Mouse (Mus musculus): ENCODE data around the gene Dusp11. TPM values are rescaled to one million over a fixed set of nuclear protein-coding genes. Genes with fewer than 3 reads are reported as not detected.
A peak's percentile ranks its signal among the peaks of the same experiment; 100 is the strongest.
"Not testable (repeated sequence)": the region's sequence is repeated elsewhere in the genome, so short reads cannot be mapped to it uniquely, and the experiment has no call there.

Gene Dusp11
- polyA plus RNA-seq, 1 experiment from 2014 or later = 40.3 TPM

DNA sequence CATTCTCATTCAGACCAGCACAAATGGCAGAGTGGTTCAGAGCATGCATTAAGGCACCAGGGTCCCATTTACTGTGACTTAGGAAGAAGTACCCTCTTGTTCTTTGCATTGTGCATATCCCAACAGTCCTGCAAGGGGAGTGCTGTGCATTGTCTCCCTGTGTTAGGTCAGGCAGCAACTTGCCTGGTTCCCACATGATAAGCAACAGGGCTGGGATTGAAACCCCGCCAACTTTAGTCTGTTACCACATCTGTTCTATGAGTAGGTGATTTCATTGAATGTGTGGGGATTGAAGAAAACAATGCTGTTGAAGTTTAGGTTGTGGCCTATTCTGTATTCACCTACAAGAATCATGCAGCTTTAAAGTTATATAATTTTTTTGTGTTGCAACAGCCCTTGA is 34.8 kb downstream of the Dusp11 start:
- Histone ChIP-seq H3K27me3 (ENCODE audit: control insufficient read depth, insufficient read depth, low read length) (no peaks in the 10 kb centered on the region), H3K4me3 (ENCODE audit: low read depth, low read length) (no peak overlapping the region), H3K4me2 (no peak overlapping the region), H3K4me1 (ENCODE audit: control insufficient read depth, insufficient read depth, low read length) (no peaks in the 10 kb centered on the region), H3K9ac (ENCODE audit: low read length) (no peak overlapping the region), H3K27ac (ENCODE audit: low read depth, low read length) (no peak overlapping the region), H3K36me3 (ENCODE audit: control insufficient read depth, insufficient read depth, low read length) (peaks cover 2% of the 10 kb centered on the region; the same call in 1 of the 2 replicates), H3K9me3 (ENCODE audit: control insufficient read depth, low read length) (no peaks in the 10 kb centered on the region)
- DNase-seq (ENCODE audit: low spot score, missing footprints) = no peak
- ATAC-seq (ENCODE audit: low FRiP score) = no peak
- 98% methylated on average over 1 of the region's 1 CpGs for whole genome bisulfite sequencing

DNA sequence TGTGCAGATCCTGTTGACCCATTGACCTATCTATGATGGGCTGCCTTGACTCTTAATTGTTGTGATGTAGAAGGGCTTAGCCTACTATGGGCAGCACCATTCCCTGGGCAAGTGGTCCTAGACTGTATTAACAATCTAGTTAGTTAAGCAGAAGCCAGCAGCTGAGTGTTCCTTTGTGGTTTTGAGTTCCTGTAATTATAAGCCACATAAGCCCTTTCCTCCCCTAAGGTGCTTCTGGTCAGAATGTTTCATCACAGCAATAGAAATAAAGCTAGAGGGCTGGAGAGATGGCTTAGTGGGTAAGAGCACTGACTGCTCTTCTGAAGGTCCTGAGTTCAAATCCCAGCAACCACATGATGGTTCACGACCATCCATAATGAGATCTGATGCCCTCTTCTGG is 37.8 kb downstream of the Dusp11 start:
- H3K27me3 ChIP-seq (ENCODE audit: control insufficient read depth, insufficient read depth, low read length) = no peaks in the 10 kb centered on the region
- H3K36me3 ChIP-seq (ENCODE audit: control insufficient read depth, insufficient read depth, low read length) = peaks cover 2% of the 10 kb centered on the region; the same call in 1 of the 2 replicates
- no peak for ATAC-seq (ENCODE audit: low FRiP score)
- no peak for DNase-seq (ENCODE audit: low spot score, missing footprints)
- H3K9me3 ChIP-seq (ENCODE audit: control insufficient read depth, low read length) = no peaks in the 10 kb centered on the region
- no peak overlapping the region for H3K4me3 ChIP-seq (ENCODE audit: low read depth, low read length)
- H3K4me2 ChIP-seq = no peak overlapping the region
- no peak overlapping the region for H3K9ac ChIP-seq (ENCODE audit: low read length)
- H3K27ac ChIP-seq (ENCODE audit: low read depth, low read length) = no peak overlapping the region
- 93% methylated on average over 1 of the region's 1 CpGs for WGBS
- no peaks in the 10 kb centered on the region for H3K4me1 ChIP-seq (ENCODE audit: control insufficient read depth, insufficient read depth, low read length)

DNA sequence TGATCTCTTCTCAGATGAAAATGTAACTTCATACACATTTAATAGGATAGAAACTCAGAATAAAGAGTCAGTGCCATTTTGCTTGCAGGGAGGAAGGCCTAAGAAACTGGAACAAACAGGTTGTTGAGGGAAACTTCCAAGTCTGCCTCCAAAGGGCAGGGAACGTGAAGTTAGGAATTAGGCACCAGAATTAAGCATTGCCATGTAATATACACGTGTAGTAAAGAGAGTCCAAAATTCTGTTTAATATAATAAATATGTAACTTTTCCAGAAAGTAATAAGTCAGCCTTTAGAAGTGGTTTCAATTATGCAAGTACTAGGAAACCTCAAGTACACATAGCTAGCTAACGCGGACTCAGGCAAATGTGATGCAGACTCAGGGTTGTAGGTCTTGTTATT is 42.1 kb downstream of the Dusp11 start:
- ATAC-seq (ENCODE audit: low FRiP score) (no peak), DNase-seq (ENCODE audit: low spot score, missing footprints) (no peak)
- Histone ChIP-seq H3K4me2 (no peak overlapping the region), H3K27ac (ENCODE audit: low read depth, low read length) (no peak overlapping the region), H3K4me3 (ENCODE audit: low read depth, low read length) (no peak overlapping the region), H3K36me3 (ENCODE audit: control insufficient read depth, insufficient read depth, low read length) (no peaks in the 10 kb centered on the region; the same call in 1 of the 2 replicates), H3K9ac (ENCODE audit: low read length) (no peak overlapping the region), H3K9me3 (ENCODE audit: control insufficient read depth, low read length) (no peaks in the 10 kb centered on the region), H3K27me3 (ENCODE audit: control insufficient read depth, insufficient read depth, low read length) (no peaks in the 10 kb centered on the region), H3K4me1 (ENCODE audit: control insufficient read depth, insufficient read depth, low read length) (peaks cover 6% of the 10 kb centered on the region; the same call in 1 of the 2 replicates)
- whole genome bisulfite sequencing = 93% methylated on average over 4 of the region's 4 CpGs

DNA sequence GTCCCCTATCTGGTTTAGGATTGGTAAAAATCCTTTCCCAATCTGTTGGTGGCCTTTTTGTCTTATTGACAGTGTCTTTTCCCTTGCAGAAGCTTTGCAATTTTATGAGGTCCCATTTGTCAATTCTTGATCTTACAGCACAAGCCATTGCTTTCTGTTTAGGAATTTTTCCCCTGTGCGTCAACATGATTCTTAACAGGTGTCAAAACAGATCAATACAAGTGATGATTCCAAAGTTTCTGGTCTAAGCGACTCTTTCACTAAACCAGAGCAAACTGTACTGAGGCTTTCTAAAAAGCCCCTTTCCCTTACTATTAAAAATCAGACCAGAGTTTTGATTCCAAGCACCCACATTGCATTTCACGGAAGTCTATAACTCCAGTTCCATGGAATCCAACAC is 43.1 kb downstream of the Dusp11 start:
- not testable (repeated sequence) for DNase-seq (ENCODE audit: low spot score, missing footprints); H3K36me3 ChIP-seq (ENCODE audit: control insufficient read depth, insufficient read depth, low read length); H3K4me1 ChIP-seq (ENCODE audit: control insufficient read depth, insufficient read depth, low read length); H3K27me3 ChIP-seq (ENCODE audit: control insufficient read depth, insufficient read depth, low read length); H3K27ac ChIP-seq (ENCODE audit: low read depth, low read length); H3K4me2 ChIP-seq; ATAC-seq (ENCODE audit: low FRiP score); H3K9me3 ChIP-seq (ENCODE audit: control insufficient read depth, low read length); H3K4me3 ChIP-seq (ENCODE audit: low read depth, low read length); H3K9ac ChIP-seq (ENCODE audit: low read length)
- WGBS = 96% methylated on average over 3 of the region's 3 CpGs

DNA sequence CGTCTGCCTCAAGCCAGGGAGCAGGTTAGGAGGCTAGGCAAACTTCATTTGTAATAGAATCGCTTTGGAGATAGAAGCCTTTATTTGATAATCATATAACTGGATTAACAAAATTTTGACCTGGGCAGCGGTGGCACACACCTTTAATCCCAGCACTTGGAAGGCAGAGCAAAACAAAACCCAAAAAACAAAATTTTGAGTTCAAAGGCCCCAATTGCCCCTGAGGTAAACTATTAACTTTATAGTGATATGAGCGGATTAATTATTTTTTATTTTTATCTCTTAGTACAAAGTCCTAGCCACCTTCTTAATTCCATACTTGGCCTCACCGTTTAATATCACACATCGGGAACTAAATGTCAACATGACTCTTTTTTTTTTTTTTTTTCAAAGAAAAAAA is 44.9 kb downstream of the Dusp11 start:
- Histone ChIP-seq H3K9ac (ENCODE audit: low read length) (peak overlapping the region; percentile 77), H3K4me3 (ENCODE audit: low read depth, low read length) (peak overlapping the region; percentile 58), H3K36me3 (ENCODE audit: control insufficient read depth, insufficient read depth, low read length) (no peaks in the 10 kb centered on the region; the same call in 1 of the 2 replicates), H3K27ac (ENCODE audit: low read depth, low read length) (no peak overlapping the region), H3K27me3 (ENCODE audit: control insufficient read depth, insufficient read depth, low read length) (no peaks in the 10 kb centered on the region), H3K9me3 (ENCODE audit: control insufficient read depth, low read length) (no peaks in the 10 kb centered on the region), H3K4me2 (peak overlapping the region; percentile 91), H3K4me1 (ENCODE audit: control insufficient read depth, insufficient read depth, low read length) (peaks cover 6% of the 10 kb centered on the region; the same call in 1 of the 2 replicates)
- WGBS = 79% methylated on average over 6 of the region's 6 CpGs
- ATAC-seq (ENCODE audit: low FRiP score) (no peak), DNase-seq (ENCODE audit: low spot score, missing footprints) (no peak)

DNA sequence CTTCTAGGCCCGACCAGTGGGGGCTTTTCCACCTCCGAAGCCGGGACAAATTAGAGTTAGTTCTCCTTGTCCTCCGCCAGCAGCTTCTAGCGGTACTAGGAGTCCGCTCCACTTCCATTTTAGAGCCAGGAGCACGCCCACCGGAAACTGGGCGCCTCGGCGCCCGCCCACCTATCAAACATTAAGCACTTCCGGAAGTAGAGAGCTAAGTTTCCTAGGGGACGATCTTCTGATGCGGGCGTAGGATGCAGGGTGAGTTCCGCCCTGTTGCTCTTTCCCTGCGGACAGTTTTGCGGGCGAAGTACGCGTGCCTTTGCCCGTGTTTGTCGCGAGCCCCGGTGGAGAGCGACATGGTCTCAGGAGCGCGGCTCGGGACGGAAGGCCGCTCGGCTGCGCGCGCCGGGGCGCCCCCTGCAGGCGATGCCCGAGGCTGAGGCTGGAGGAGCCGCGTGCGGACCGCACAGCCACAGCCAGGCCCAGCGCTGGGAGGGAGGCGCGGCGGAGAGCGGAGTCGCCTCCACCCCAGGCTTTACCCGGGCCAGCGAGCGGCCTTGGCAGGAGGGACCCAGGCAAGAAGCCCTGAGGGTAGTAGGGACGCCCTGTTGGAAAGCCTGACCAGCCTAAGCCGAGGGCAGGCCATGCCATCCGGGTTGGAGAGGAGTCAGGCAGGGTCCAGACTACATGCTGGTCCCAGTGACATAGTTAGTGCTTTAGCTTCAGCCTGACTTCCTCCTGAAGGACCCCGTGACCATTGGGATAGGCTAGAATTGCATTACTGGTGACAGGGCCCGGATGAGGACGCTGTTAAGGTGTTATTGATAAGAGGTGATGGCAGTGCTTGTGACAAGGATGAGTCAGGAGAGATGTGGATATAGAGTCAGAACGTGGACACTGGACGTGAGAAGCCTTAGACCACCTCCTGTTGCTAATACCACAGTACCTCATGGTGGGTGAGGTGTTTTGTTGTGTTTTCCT is 45.6 kb downstream of the Dusp11 start, which contains the start of gene Nat8f1:
Gene Nat8f1 (minus strand): TSS at position 149 of the 975 bp plus-strand sequence.
- peak; percentile 99 for DNase-seq (ENCODE audit: low spot score, missing footprints)
- Histone ChIP-seq H3K4me3 (ENCODE audit: low read depth, low read length) (peak within 1 kb of the TSS; percentile 58), H3K4me2 (peak within 1 kb of the TSS; percentile 91), H3K27ac (ENCODE audit: low read depth, low read length) (peak within 1 kb of the TSS; percentile 63), H3K9ac (ENCODE audit: low read length) (peak within 1 kb of the TSS; percentile 77)
- peak; percentile 98 for ATAC-seq (ENCODE audit: low FRiP score)
- H3K36me3 ChIP-seq (ENCODE audit: control insufficient read depth, insufficient read depth, low read length); H3K9me3 ChIP-seq (ENCODE audit: control insufficient read depth, low read length); H3K27me3 ChIP-seq (ENCODE audit: control insufficient read depth, insufficient read depth, low read length); H3K4me1 ChIP-seq (ENCODE audit: control insufficient read depth, insufficient read depth, low read length): not testable (repeated sequence)
- under 1% methylated on average over 60 of the region's 61 CpGs for WGBS

DNA sequence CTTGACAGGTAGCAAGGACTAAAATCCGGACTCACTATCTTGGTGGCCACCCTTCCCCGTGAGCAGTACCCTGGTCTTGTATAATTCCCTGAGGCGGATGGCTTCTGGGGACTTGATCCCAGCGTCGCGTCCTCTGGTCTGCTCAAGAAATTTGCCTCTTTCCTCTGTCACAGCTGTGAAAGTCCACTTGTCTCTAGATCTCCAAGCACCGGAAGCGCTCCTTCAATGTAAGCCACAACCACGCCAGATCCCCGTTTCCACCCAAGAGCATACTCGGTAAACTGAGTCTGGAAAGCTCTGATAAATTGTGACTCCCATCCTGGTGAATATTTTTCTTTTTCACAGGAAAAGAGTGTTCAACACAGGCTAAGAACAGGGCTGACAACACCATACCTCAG is 46.3 kb downstream of the Dusp11 start:
- peak overlapping the region; percentile 30; the same call in 1 of the 2 replicates for H3K27ac ChIP-seq (ENCODE audit: low read depth, low read length)
- ATAC-seq (ENCODE audit: low FRiP score) = no peak; the same call in 1 of the 2 replicates
- peak overlapping the region; percentile 77 for H3K9ac ChIP-seq (ENCODE audit: low read length)
- peak overlapping the region; percentile 58 for H3K4me3 ChIP-seq (ENCODE audit: low read depth, low read length)
- no peaks in the 10 kb centered on the region for H3K27me3 ChIP-seq (ENCODE audit: control insufficient read depth, insufficient read depth, low read length)
- H3K4me2 ChIP-seq = peak overlapping the region; percentile 91
- 6% methylated on average over 11 of the region's 11 CpGs for WGBS
- H3K4me1 ChIP-seq (ENCODE audit: control insufficient read depth, insufficient read depth, low read length) = peaks cover 6% of the 10 kb centered on the region; the same call in 1 of the 2 replicates
- no peaks in the 10 kb centered on the region for H3K36me3 ChIP-seq (ENCODE audit: control insufficient read depth, insufficient read depth, low read length)
- H3K9me3 ChIP-seq (ENCODE audit: control insufficient read depth, low read length) = no peaks in the 10 kb centered on the region
- no peak for DNase-seq (ENCODE audit: low spot score, missing footprints)

DNA sequence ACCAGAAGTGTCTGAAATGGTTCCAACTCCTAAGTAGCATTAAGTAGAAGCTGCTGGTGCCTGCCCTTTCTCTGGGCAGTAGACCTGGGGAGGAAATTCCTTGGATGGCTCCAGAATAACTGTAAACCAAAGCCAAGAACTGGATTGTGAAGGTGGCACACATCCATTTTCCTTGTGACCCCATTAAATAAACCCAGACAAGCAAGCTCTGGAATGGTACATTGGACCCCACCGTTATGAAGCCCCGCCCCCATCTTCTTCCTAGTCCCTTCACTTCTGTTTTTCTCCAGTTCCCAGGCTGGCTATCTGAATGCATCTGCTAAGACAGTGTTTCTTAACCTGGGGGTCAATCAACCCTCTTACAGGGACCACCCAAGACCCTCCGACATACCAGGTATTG is 49.9 kb downstream of the Dusp11 start, which contains the start of gene Tprkb:
Gene Tprkb (plus strand): TSS at position 279 of the 400 bp plus-strand sequence.
- Histone ChIP-seq H3K4me3 (ENCODE audit: low read depth, low read length) (no peak within 1 kb of the TSS), H3K4me1 (ENCODE audit: control insufficient read depth, insufficient read depth, low read length) (peaks cover 6% of the 10 kb centered on the region; the same call in 1 of the 2 replicates), H3K27ac (ENCODE audit: low read depth, low read length) (no peak within 1 kb of the TSS), H3K36me3 (ENCODE audit: control insufficient read depth, insufficient read depth, low read length) (no peaks in the 10 kb centered on the region), H3K4me2 (no peak within 1 kb of the TSS), H3K9ac (ENCODE audit: low read length) (no peak within 1 kb of the TSS), H3K9me3 (ENCODE audit: control insufficient read depth, low read length) (no peaks in the 10 kb centered on the region), H3K27me3 (ENCODE audit: control insufficient read depth, insufficient read depth, low read length) (no peaks in the 10 kb centered on the region)
- DNase-seq (ENCODE audit: low spot score, missing footprints) = no peak
- no peak for ATAC-seq (ENCODE audit: low FRiP score)
- 89% methylated on average over 3 of the region's 3 CpGs for WGBS

DNA sequence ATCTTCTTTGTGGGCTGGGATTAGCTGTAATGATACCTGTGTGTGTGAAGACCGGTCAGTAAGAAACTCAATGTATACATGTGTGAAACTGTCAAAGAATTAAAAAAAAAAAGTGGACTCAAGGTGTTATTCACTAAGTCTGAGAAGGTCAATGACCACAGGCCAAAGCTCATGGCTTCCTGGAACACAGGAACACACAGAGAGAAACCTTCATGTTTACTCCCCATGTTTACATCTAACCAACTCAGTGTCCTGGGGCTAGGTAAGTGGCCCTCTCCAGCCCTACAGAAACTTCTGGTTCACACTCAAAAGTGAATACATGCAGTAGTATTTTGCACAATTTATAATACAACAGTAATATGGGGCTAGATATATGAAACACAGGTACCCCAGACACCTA is 51.8 kb downstream of the Dusp11 start:
- no peak for DNase-seq (ENCODE audit: low spot score, missing footprints)
- H3K9me3 ChIP-seq (ENCODE audit: control insufficient read depth, low read length) = no peaks in the 10 kb centered on the region
- no peak overlapping the region for H3K4me2 ChIP-seq
- no peak overlapping the region for H3K27ac ChIP-seq (ENCODE audit: low read depth, low read length)
- H3K4me3 ChIP-seq (ENCODE audit: low read depth, low read length) = no peak overlapping the region
- no peaks in the 10 kb centered on the region for H3K36me3 ChIP-seq (ENCODE audit: control insufficient read depth, insufficient read depth, low read length)
- ATAC-seq (ENCODE audit: low FRiP score) = no peak
- 84% methylated on average over 1 of the region's 1 CpGs for WGBS
- 0 out of 2 replicates have a peak, but pooled peaks cover under 1% of the 10 kb centered on the region for H3K4me1 ChIP-seq (ENCODE audit: control insufficient read depth, insufficient read depth, low read length)
- H3K27me3 ChIP-seq (ENCODE audit: control insufficient read depth, insufficient read depth, low read length) = no peaks in the 10 kb centered on the region
- H3K9ac ChIP-seq (ENCODE audit: low read length) = no peak overlapping the region
